Mouse (Mus musculus) kidney, postnatal 0 days (tissue): Measurements from ENCODE around the gene Kti12. TPM values are rescaled to one million over a fixed set of nuclear protein-coding genes. Genes with fewer than 3 reads are reported as not detected.

Source experiments
- ATAC-seq: fragments of 200-750 bp; cut with Nextera tagmentation; replicated peaks from 2 replicates; pipeline ENCODE4 v1.8.0; 2017; ENCODE audit warnings: low read depth, moderate number of reproducible peaks, moderate TSS enrichment, moderate library complexity; ENCODE audit not compliant: low FRiP score
- DNase-seq: peaks from one replicate; pipeline ENCODE4 v3.0.0-alpha.2; 2016; ENCODE audit warnings: low spot score
- H3K27ac ChIP-seq: fragments of 300-500 bp; sonication (generic); 2 replicates; pipeline ENCODE4 v1.5.1; 2014; ENCODE audit warnings: mild to moderate bottlenecking
- H3K27me3 ChIP-seq: fragments of 300-500 bp; sonication (generic); 2 replicates; pipeline ENCODE4 v1.6.1; 2014; ENCODE audit warnings: low read length, mixed read lengths; ENCODE audit not compliant: insufficient read depth
- H3K36me3 ChIP-seq: fragments of 300-500 bp; sonication (generic); 2 replicates; pipeline ENCODE4 v1.6.1; 2014; ENCODE audit warnings: low read length, mixed read lengths; ENCODE audit not compliant: insufficient read depth
- H3K4me1 ChIP-seq: fragments of 300-500 bp; sonication (generic); replicated peaks from 2 replicates; pipeline ENCODE4 v1.6.1; 2014; ENCODE audit warnings: antibody characterized with exemption, low read length, mixed read lengths; ENCODE audit not compliant: insufficient read depth
- H3K4me2 ChIP-seq: fragments of 300-500 bp; sonication (generic); 2 replicates; pipeline ENCODE4 v1.6.1; 2014; ENCODE audit warnings: mild to moderate bottlenecking, low read length, moderate library complexity, mixed read lengths
- H3K4me3 ChIP-seq: fragments of 300-500 bp; sonication (generic); replicated peaks from 2 replicates; pipeline ENCODE4 v1.5.1; 2014; ENCODE audit warnings: low read depth, low read length
- H3K9ac ChIP-seq: fragments of 300-500 bp; sonication (generic); 2 replicates; pipeline ENCODE4 v1.6.1; 2014; ENCODE audit warnings: low read depth, low read length
- H3K9me3 ChIP-seq: fragments of 300-500 bp; sonication (generic); replicated peaks from 2 replicates; pipeline ENCODE4 v1.6.1; 2016; ENCODE audit warnings: low read length, inconsistent platforms, mixed read lengths
- CTCF ChIP-seq: IDR thresholded peaks from 2 replicates; pipeline ENCODE4 v1.5.1; 2016; ENCODE audit warnings: antibody characterized with exemption, low read depth, mild to moderate bottlenecking, moderate library complexity
- WGBS: fragments of 180-500 bp; shearing (Covaris S2); extraction: QIAGEN DNeasy Blood & Tissue Kit; methylation state at CpG from one replicate; pipeline ENCODE4 v1.1.7; 2014; 5-methylcytosine and 5-hydroxymethylcytosine counted together
- polyA plus RNA-seq: library from polyadenylated mRNA; unstranded; fragments of >200 nt; fragmentation: Nextera tagmentation; extraction: Ambion mirVana; gene quantifications from 2 replicates; pipeline ENCODE4 v1.2.1, GENCODE M21; 2015

The Kti12 gene
- polyA plus RNA-seq, 1 experiment from 2014 or later = 52.2 TPM

DNA sequence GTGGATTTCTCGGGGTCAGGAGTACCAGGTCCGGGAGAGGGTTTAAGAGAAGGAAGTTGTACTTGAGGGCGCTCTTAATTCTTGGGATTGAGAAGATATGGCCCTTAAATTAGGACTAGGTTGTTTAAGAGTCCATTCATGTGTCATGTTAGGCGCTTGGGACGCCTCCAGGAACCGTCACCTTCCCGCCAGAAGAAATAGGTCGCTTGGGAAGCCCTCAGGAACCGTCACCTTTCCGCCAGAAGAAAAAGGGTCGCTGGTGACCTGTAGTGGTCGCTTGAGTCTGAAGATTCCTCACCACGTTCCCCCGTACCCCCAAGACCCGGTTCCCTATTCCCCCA, 12.6 kb upstream of the Kti12 start:
- Histone ChIP-seq H3K4me1 (peaks cover 11% of the 10 kb centered on the region), H3K9me3 (no peaks in the 10 kb centered on the region), H3K9ac (peak overlapping the region; percentile 98), H3K36me3 (peaks cover 4% of the 10 kb centered on the region; the same call in 1 of the 2 replicates), H3K4me2 (peak overlapping the region; percentile 63), H3K4me3 (peak overlapping the region; percentile 97), H3K27me3 (no peaks in the 10 kb centered on the region), H3K27ac (peak overlapping the region; percentile 93)
- TF ChIP-seq CTCF = no peak
- 0% methylated on average over 15 of the region's 15 CpGs for WGBS
- DNase-seq = no peak
- no peak for ATAC-seq

DNA sequence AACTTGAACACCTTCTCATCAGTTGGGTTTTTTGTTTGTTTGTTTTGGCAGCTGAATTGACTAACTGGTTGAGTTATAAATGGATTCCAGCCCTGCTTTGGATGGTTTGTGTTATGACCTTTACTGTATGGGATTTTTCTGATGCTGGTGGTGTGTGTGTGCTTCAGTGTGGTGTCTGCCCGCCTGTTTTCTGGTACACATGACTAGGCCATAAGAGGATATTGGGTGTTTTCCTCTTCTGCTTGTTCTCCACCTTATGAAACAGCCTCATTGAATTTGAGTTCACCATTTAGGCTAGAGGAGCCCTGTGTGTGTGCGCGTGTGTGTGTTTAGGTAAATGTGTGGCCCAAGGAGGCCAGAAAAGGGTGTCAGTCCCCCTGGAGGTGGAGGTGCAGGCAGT, 12.1 kb upstream of the Kti12 start:
- DNase-seq (no peak), ATAC-seq (no peak)
- Histone ChIP-seq H3K4me3 (peak overlapping the region; percentile 97), H3K27ac (0 out of 2 replicates have a peak overlapping the region, but pooled peaks have one; percentile 93), H3K4me2 (peak overlapping the region; percentile 63), H3K4me1 (peaks cover 11% of the 10 kb centered on the region), H3K9me3 (no peaks in the 10 kb centered on the region), H3K9ac (peak overlapping the region; percentile 98), H3K36me3 (no peaks in the 10 kb centered on the region), H3K27me3 (no peaks in the 10 kb centered on the region)
- 45% methylated on average over 3 of the region's 3 CpGs for WGBS
- TF ChIP-seq CTCF = no peak

DNA sequence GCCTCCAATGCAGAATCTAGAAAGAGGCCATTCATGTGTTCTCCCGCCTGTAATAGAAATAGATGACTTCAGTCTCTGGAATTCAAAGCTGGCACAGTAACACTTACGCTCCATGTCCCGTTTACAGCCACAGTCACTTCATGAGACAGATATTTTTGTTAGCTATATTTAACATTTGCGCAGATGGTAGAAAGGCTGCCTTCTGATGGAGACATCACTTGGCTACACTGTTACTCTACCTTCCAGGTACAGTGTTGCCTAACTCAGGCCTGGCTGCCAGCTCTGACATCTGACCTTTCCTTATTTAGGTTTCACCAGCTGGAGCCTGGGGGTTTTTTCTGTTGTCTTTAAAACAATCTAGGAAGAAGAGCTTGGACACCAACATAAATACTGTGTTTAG, 9.6 kb upstream of the Kti12 start:
- no peak overlapping the region for H3K27ac ChIP-seq
- no peaks in the 10 kb centered on the region for H3K9me3 ChIP-seq
- peaks cover 4% of the 10 kb centered on the region; the same call in 1 of the 2 replicates for H3K4me1 ChIP-seq
- no peak overlapping the region for H3K9ac ChIP-seq
- TF ChIP-seq CTCF = no peak
- no peaks in the 10 kb centered on the region for H3K27me3 ChIP-seq
- H3K36me3 ChIP-seq = no peaks in the 10 kb centered on the region
- no peak for ATAC-seq
- WGBS = 72% methylated on average over 4 of the region's 4 CpGs
- DNase-seq = no peak
- no peak overlapping the region for H3K4me3 ChIP-seq
- H3K4me2 ChIP-seq = no peak overlapping the region

DNA sequence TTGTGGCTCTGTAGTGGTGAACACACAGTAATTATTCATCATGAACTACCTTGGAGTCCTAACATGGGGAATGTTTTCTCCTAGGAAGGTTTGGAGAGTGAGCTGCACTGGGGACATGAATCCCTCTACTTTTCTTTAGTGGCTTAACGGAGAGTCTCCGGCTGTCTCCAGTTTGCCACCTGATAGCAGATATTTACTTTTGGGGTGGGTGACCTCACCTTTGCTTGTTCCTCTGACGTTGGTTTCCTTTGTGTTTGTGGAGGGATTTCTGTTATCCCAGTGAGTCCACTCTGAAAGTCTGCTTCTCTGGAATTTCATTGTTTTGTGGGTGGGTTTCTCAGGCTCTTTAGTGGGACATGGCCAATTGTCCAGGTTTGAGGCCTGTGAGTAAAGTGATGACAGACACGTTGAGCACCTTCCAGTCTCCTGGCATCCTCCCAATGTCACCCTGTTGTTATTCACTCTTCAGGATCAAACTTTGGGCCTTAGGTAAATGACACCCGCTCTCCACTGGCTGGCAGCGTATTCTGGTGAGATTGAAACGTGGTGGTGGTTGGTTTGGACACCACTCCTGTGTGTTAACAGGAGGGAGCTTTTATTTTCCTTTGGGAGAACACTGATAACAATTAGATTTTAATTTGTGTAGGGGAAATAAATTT, 5.5 kb upstream of the Kti12 start:
- no peak overlapping the region for H3K4me3 ChIP-seq
- no peak for TF ChIP-seq CTCF
- DNase-seq (no peak), ATAC-seq (no peak)
- H3K4me1 ChIP-seq = 0 out of 2 replicates have a peak, but pooled peaks cover 1% of the 10 kb centered on the region
- H3K4me2 ChIP-seq = no peak overlapping the region
- no peak overlapping the region for H3K27ac ChIP-seq
- no peaks in the 10 kb centered on the region for H3K36me3 ChIP-seq
- H3K9ac ChIP-seq = no peak overlapping the region
- H3K9me3 ChIP-seq = no peaks in the 10 kb centered on the region
- H3K27me3 ChIP-seq = no peaks in the 10 kb centered on the region
- 83% methylated on average over 7 of the region's 7 CpGs for WGBS

DNA sequence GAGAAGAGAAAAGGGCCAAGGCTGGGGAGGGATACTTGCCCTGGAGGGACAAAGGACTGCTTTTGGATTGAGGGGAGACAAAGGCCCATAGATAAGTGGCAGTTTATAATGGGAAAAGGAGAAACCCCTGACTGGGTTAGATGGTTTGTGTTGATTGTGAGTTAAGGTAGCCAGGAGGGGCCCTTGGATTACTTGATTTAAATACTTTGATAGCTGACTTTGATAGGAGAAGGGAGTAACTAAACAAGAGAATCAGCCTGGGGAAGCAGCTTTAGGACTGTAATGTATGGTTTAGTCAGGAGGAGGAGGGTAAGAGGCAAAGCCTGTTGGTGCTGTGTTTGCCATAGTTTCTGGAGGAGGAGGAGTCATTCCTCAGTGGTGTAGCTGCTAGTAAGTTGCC, 4.2 kb upstream of the Kti12 start:
- Histone ChIP-seq H3K4me3 (no peak overlapping the region), H3K36me3 (no peaks in the 10 kb centered on the region), H3K27me3 (no peaks in the 10 kb centered on the region), H3K4me2 (no peak overlapping the region), H3K27ac (no peak overlapping the region), H3K9ac (no peak overlapping the region), H3K4me1 (0 out of 2 replicates have a peak, but pooled peaks cover 3% of the 10 kb centered on the region), H3K9me3 (no peaks in the 10 kb centered on the region)
- TF ChIP-seq CTCF = no peak
- ATAC-seq (no peak), DNase-seq (no peak)

DNA sequence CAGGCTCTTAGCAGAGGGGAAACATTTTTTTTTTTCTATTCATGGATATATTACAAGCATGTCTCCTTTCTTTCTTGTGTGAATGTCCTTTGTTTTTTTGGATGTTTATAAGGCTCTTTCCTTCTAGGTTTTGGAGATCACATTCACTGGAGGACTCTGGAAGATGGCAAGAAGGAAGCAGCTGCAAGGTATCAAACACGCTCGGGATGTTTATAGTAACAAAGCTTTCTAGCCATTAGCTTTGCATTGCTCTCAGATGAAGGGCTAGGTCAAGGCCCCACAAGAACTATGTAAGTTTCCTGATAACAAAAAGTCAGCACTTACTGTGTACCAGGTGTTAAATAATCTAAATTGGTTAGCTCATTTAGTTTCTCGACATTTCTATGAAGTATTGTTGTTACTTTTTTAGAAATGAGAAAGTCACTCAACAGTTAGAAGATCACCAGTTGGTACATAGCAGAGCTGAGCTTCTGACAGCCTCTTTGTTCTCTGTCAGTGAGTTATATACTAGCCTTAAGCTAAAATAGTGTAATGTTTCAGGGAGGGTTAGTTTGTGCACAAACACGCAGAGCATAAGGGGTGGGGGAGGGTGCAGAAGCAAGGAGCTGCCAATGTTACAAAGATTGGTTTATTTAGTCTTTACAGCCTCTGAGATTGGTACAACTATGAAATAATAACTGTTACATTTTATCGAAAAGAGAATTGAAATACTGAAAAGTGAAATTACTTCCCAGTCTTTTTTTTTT, 1.6 kb upstream of the Kti12 start:
- Histone ChIP-seq H3K9ac (no peak overlapping the region), H3K9me3 (no peaks in the 10 kb centered on the region), H3K4me2 (no peak overlapping the region), H3K27ac (no peak overlapping the region), H3K4me1 (peaks cover 7% of the 10 kb centered on the region), H3K27me3 (no peaks in the 10 kb centered on the region), H3K36me3 (no peaks in the 10 kb centered on the region), H3K4me3 (no peak overlapping the region)
- TF ChIP-seq CTCF = no peak
- DNase-seq (peak; percentile 53), ATAC-seq (no peak)
- WGBS = 51% methylated on average over 5 of the region's 5 CpGs
